8 mouse cellular contexts compared by ENCODE assay signal in the genomic region with DNA sequence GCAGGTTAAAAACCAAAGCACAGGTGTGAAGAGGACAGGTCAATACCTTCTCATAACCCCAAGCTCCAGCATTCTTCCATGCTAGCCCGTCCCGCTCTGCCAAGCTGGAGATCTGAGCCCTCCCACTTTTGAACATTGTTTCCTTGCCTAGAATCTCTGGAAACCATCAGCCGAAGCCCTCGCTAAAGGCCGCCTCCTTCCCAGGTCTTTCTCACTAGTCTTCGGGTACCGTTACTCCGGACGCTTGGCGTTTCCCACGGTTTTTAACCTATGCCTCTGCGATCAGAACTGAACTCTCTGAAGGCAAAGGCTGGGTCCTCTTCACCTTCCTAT. TPM values are rescaled to one million over a fixed set of nuclear protein-coding genes. Genes with fewer than 3 reads are reported as not detected.
DNase-seq lines count a peak whose midpoint lies in the region; ATAC-seq and TF ChIP-seq lines count a peak whose summit lies in the region.

No protein-coding gene starts in this region.

- H3K4me2 ChIP-seq in forebrain, postnatal 0 days (ENCODE audit: low read depth), result peak overlapping the region; percentile 67
- peak overlapping the region; percentile 83 for H3K4me2 ChIP-seq in stomach, embryonic 14.5 days (replicated peaks; ENCODE audit: low read depth, low read length)

- peaks cover 27% of the 10 kb centered on the region; the same call in 1 of the 2 replicates for H3K79me2 ChIP-seq in liver, adult 2 months (ENCODE audit: control insufficient read depth, insufficient read depth, low read length)

- no peaks in the 10 kb centered on the region for H3K9me3 ChIP-seq in forebrain, postnatal 0 days (ENCODE audit: low read length)
- no peaks in the 10 kb centered on the region for H3K9me3 ChIP-seq in stomach, embryonic 14.5 days (ENCODE audit: control insufficient read depth, low read depth, low read length)

- peak; percentile 28 for DNase-seq in kidney, adult 2 months
- DNase-seq in kidney, adult 11 months, result no peak
- no peak for DNase-seq in Patski (ENCODE audit: low read depth, low spot score)
- no peak for DNase-seq in forebrain, postnatal 0 days
- peak; percentile 30 for DNase-seq in liver, adult 2 months (ENCODE audit: extremely low read depth, low read depth, low spot score)
- DNase-seq in spleen, postnatal 14 days (ENCODE audit: low spot score in 2 of 2), result no peak
- no peak for DNase-seq in right cerebral cortex, postnatal 14 days

- in situ Hi-C loops in Patski (cut with MboI; ENCODE audit: low pct_unique_long_range_greater_than_20kb), result no loop called here

- peak overlapping the region; percentile 67 for H3K27ac ChIP-seq in kidney, adult 2 months (ENCODE audit: insufficient read depth, low read depth, low read length)
- peak overlapping the region; percentile 95 for H3K27ac ChIP-seq in forebrain, postnatal 0 days (ENCODE audit: low read depth, low read length)
- H3K27ac ChIP-seq in liver, adult 2 months (replicated peaks; ENCODE audit: insufficient read depth, low read depth, low read length), result peak overlapping the region; percentile 68
- peak overlapping the region; percentile 81 for H3K27ac ChIP-seq in stomach, embryonic 14.5 days (ENCODE audit: low read length)

- H3K36me3 ChIP-seq in kidney, adult 2 months (ENCODE audit: control insufficient read depth, insufficient read depth, low read length), result no peaks in the 10 kb centered on the region; the same call in 1 of the 2 replicates
- H3K36me3 ChIP-seq in forebrain, postnatal 0 days (ENCODE audit: insufficient read depth), result peaks cover 3% of the 10 kb centered on the region; the same call in 1 of the 2 replicates
- H3K36me3 ChIP-seq in liver, adult 2 months (ENCODE audit: control insufficient read depth, insufficient read depth, low read length), result peaks cover 9% of the 10 kb centered on the region
- peaks cover 6% of the 10 kb centered on the region for H3K36me3 ChIP-seq in stomach, embryonic 14.5 days (ENCODE audit: control insufficient read depth, insufficient read depth, low read length)

- H3K4me1 ChIP-seq in kidney, adult 2 months (ENCODE audit: control insufficient read depth, insufficient read depth, low read length), result 0 out of 2 replicates have a peak, but pooled peaks cover 6% of the 10 kb centered on the region
- peaks cover 12% of the 10 kb centered on the region for H3K4me1 ChIP-seq in forebrain, postnatal 0 days (ENCODE audit: insufficient read depth)
- H3K4me1 ChIP-seq in liver, adult 2 months (ENCODE audit: control insufficient read depth, insufficient read depth, low read length), result peaks cover 10% of the 10 kb centered on the region
- peaks cover 15% of the 10 kb centered on the region; the same call in 1 of the 2 replicates for H3K4me1 ChIP-seq in stomach, embryonic 14.5 days (ENCODE audit: control insufficient read depth, insufficient read depth, low read length)

- TF ChIP-seq CTCF in kidney, adult 2 months (conservative IDR thresholded peaks at IDR 0.05; ENCODE audit: insufficient read depth, insufficient read length, low read depth, low read length), result no peak
- TF ChIP-seq CTCF in Patski (IDR thresholded peaks at IDR 0.05), result no peak
- TF ChIP-seq CTCF in forebrain, postnatal 0 days (IDR thresholded peaks at IDR 0.05; ENCODE audit: low read depth), result no peak
- no peak for TF ChIP-seq CTCF in liver, adult 2 months (IDR thresholded peaks at IDR 0.05; ENCODE audit: low read depth, low read length)

- CTCF ChIA-PET in Patski (lab: Charles Lee), result no interaction called here

- peak; percentile 14 for ATAC-seq in Patski
- ATAC-seq in forebrain, postnatal 0 days, result peak; percentile 1; the same call in 1 of the 2 replicates
- no peak for ATAC-seq in stomach, embryonic 14.5 days (ENCODE audit: insufficient number of reproducible peaks, insufficient read depth, low FRiP score, low read depth)

- WGBS in kidney, adult 2 months, result 1% methylated on average over 12 of the region's 12 CpGs
- WGBS in forebrain, postnatal 0 days, result 2% methylated on average over 12 of the region's 12 CpGs
- whole genome bisulfite sequencing in liver, adult 2 months, result under 1% methylated on average over 12 of the region's 12 CpGs
- 1% methylated on average over 12 of the region's 12 CpGs for WGBS in stomach, embryonic 14.5 days

- peak overlapping the region; percentile 95 for H3K4me3 ChIP-seq in kidney, adult 2 months (ENCODE audit: insufficient read depth, low read depth, low read length)
- H3K4me3 ChIP-seq in forebrain, postnatal 0 days (ENCODE audit: low read depth, low read length), result peak overlapping the region; percentile 85
- H3K4me3 ChIP-seq in liver, adult 2 months (ENCODE audit: insufficient read depth, low read depth, low read length), result peak overlapping the region; percentile 92
- peak overlapping the region; percentile 93 for H3K4me3 ChIP-seq in stomach, embryonic 14.5 days (ENCODE audit: low read depth, low read length)

- no peak for TF ChIP-seq POLR2A in kidney, adult 2 months (IDR thresholded peaks at IDR 0.05; ENCODE audit: low read depth, low read length)
- TF ChIP-seq POLR2A in liver, adult 2 months (IDR thresholded peaks at IDR 0.05; ENCODE audit: extremely low read depth, insufficient read depth, low read length), result no peak

- no peaks in the 10 kb centered on the region for H3K27me3 ChIP-seq in kidney, adult 2 months (replicated peaks; ENCODE audit: control insufficient read depth, insufficient read depth, low read length)
- no peaks in the 10 kb centered on the region for H3K27me3 ChIP-seq in Patski
- H3K27me3 ChIP-seq in forebrain, postnatal 0 days (ENCODE audit: insufficient read depth, low read length), result no peaks in the 10 kb centered on the region
- no peaks in the 10 kb centered on the region for H3K27me3 ChIP-seq in liver, adult 2 months (ENCODE audit: control insufficient read depth, insufficient read depth, low read length)
- no peaks in the 10 kb centered on the region for H3K27me3 ChIP-seq in stomach, embryonic 14.5 days (ENCODE audit: control insufficient read depth, insufficient read depth, low read length)

- POLR2A ChIA-PET in Patski (lab: Charles Lee), result interaction anchor here (1.0 kb wide), 1 partner anchor 15 kb away, joined by 3 read pairs; no protein-coding TSS in a partner anchor

- peak overlapping the region; percentile 85 for H3K9ac ChIP-seq in forebrain, postnatal 0 days
- peak overlapping the region; percentile 92 for H3K9ac ChIP-seq in liver, adult 2 months (ENCODE audit: low read depth, low read length)
- H3K9ac ChIP-seq in stomach, embryonic 14.5 days (replicated peaks; ENCODE audit: low read depth, low read length), result peak overlapping the region; percentile 94

RNA-seq across cellular contexts. Expression of gene Ilkap, which starts 0.7 kb away (rescaled TPM):
- polyA plus RNA-seq in kidney, adult 2 months (2012; rRNA removed), result 42.6 and 47.9 TPM in 2 replicates
- polyA plus RNA-seq in Patski (2021), result 82.4 TPM
- total RNA-seq in forebrain, postnatal 0 days (2014; rRNA removed), result 104 and 108 TPM in 2 replicates
- polyA plus RNA-seq in forebrain, postnatal 0 days (2015; fragmentation: Nextera tagmentation; extraction: Ambion mirVana), result 129 TPM in 2 replicates
- 50.3 and 54.7 TPM in 2 replicates for total RNA-seq in liver, adult 2 months (2014; rRNA removed)
- polyA plus RNA-seq in liver, adult 2 months (2012; rRNA removed), result 25.2 and 32.0 TPM in 2 replicates
- polyA plus RNA-seq in stomach, embryonic 14.5 days (2014; fragmentation: Nextera tagmentation; extraction: Ambion mirVana), result 134 and 146 TPM in 2 replicates

RNA-seq across cellular contexts. Expression of gene Hes6, which starts 15.9 kb away (rescaled TPM):
- polyA plus RNA-seq in kidney, adult 2 months (2012; rRNA removed), result 64.1 and 66.7 TPM in 2 replicates
- polyA plus RNA-seq in Patski (2021), result 52.9 TPM
- total RNA-seq in forebrain, postnatal 0 days (2014; rRNA removed), result 133 and 154 TPM in 2 replicates
- 154 and 177 TPM in 2 replicates for polyA plus RNA-seq in forebrain, postnatal 0 days (2015; fragmentation: Nextera tagmentation; extraction: Ambion mirVana)
- 64.6 and 97.0 TPM in 2 replicates for total RNA-seq in liver, adult 2 months (2014; rRNA removed)
- polyA plus RNA-seq in liver, adult 2 months (2012; rRNA removed), result 107 and 112 TPM in 2 replicates
- polyA plus RNA-seq in stomach, embryonic 14.5 days (2014; fragmentation: Nextera tagmentation; extraction: Ambion mirVana), result 65.7 and 78.1 TPM in 2 replicates

RNA-seq across cellular contexts. Expression of gene Erfe, which starts 31.7 kb away (rescaled TPM):
- 0.14 and 0.19 TPM in 2 replicates for polyA plus RNA-seq in kidney, adult 2 months (2012; rRNA removed)
- 0.50 TPM for polyA plus RNA-seq in Patski (2021)
- total RNA-seq in forebrain, postnatal 0 days (2014; rRNA removed), result 0.31 and 0.33 TPM in 2 replicates
- polyA plus RNA-seq in forebrain, postnatal 0 days (2015; fragmentation: Nextera tagmentation; extraction: Ambion mirVana), result 0.09 and 0.21 TPM in 2 replicates
- total RNA-seq in liver, adult 2 months (2014; rRNA removed), result not detected in 2 replicates
- polyA plus RNA-seq in liver, adult 2 months (2012; rRNA removed), result not detected in 2 replicates
- polyA plus RNA-seq in stomach, embryonic 14.5 days (2014; fragmentation: Nextera tagmentation; extraction: Ambion mirVana), result 2.1 and 2.5 TPM in 2 replicates

RNA-seq across cellular contexts. Expression of gene Klhl30, which starts 47.1 kb away (rescaled TPM):
- polyA plus RNA-seq in kidney, adult 2 months (2012; rRNA removed), result 1.0 and 1.5 TPM in 2 replicates
- 27.2 TPM for polyA plus RNA-seq in Patski (2021)
- total RNA-seq in forebrain, postnatal 0 days (2014; rRNA removed), result 0.08 and 0.24 TPM in 2 replicates
- polyA plus RNA-seq in forebrain, postnatal 0 days (2015; fragmentation: Nextera tagmentation; extraction: Ambion mirVana), result 0.10 and 0.12 TPM in 2 replicates
- not detected in 2 replicates for total RNA-seq in liver, adult 2 months (2014; rRNA removed)
- 0.02 TPM in 1 of 2 replicates, not detected in the other for polyA plus RNA-seq in liver, adult 2 months (2012; rRNA removed)
- 0.41 and 0.64 TPM in 2 replicates for polyA plus RNA-seq in stomach, embryonic 14.5 days (2014; fragmentation: Nextera tagmentation; extraction: Ambion mirVana)

Comparison
In these comparisons a context has a peak if more than half of its experiments do, and no peak if none do; other contexts are left out.
1. DNase-seq: peak in kidney, adult 2 months (single experiment) and liver, adult 2 months (single experiment); none in kidney, adult 11 months (single experiment), Patski (single experiment), forebrain, postnatal 0 days (single experiment), spleen, postnatal 14 days (0 of 2) and right cerebral cortex, postnatal 14 days (single experiment).
2. Peak in every context shown above with its lines, with median percentiles within 50 percentile points of each other: H3K27ac ChIP-seq, H3K4me3 ChIP-seq and H3K9ac ChIP-seq.